Mouse (Mus musculus) thymus, postnatal 0 days (tissue): ENCODE measurements around the gene Lrrc10. TPM values are rescaled to one million over a fixed set of nuclear protein-coding genes. Genes with fewer than 3 reads are reported as not detected.
"Not testable (repeated sequence)": the region's sequence is repeated elsewhere in the genome, so short reads cannot be mapped to it uniquely, and the experiment has no call there.

Experiments used
- DNase-seq: peaks from one replicate; pipeline ENCODE4 v3.0.0-alpha.2; 2015; ENCODE audit warnings: low spot score
- polyA plus RNA-seq: library from polyadenylated mRNA; unstranded; fragments of >200 nt; fragmentation: Nextera tagmentation; extraction: Ambion mirVana; gene quantifications from 2 replicates; pipeline ENCODE4 v1.2.1, GENCODE M21; 2015

Lrrc10 gene
- polyA plus RNA-seq = not detected in 2 replicates

DNA sequence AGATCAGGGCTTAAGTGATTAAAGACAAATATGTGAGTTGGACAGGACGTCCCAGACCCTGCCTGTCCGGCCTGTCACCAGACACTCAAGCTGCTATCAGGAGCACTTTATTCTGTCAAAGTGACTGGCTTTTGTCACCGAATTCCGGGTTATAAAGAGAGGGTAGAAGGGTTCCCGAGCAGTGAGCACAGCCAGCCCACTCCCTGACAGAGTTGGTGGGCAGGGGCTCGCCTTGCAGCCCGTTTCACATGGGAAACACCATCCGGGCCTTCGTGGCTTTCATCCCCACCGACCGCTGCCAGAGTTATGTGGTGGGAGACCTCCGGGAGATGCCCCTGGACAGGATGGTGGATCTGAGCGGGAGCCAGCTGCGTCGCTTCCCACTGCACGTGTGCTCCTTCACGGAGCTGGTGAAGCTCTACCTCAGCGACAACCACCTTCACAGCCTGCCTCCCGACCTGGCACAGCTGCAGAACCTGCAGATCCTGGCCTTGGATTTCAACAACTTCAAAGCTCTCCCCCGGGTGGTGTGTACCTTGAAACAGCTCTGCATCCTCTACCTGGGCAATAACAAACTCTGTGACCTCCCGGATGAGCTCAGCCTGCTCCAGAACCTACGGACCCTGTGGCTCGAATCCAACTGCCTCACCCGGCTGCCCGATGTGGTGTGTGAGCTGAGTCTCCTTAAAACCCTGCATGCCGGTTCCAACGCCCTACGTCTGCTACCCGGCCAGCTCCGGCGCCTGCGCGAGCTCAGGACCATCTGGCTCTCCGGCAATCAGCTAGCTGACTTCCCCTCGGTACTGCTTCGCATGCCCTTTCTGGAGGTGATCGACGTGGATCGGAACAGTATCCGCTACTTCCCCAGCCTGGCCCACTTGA, at the start of gene Lrrc10:
Gene Lrrc10, plus strand, starts transcription at position 167 of the 882 bp plus-strand sequence.
- DNase-seq = no peak

DNA sequence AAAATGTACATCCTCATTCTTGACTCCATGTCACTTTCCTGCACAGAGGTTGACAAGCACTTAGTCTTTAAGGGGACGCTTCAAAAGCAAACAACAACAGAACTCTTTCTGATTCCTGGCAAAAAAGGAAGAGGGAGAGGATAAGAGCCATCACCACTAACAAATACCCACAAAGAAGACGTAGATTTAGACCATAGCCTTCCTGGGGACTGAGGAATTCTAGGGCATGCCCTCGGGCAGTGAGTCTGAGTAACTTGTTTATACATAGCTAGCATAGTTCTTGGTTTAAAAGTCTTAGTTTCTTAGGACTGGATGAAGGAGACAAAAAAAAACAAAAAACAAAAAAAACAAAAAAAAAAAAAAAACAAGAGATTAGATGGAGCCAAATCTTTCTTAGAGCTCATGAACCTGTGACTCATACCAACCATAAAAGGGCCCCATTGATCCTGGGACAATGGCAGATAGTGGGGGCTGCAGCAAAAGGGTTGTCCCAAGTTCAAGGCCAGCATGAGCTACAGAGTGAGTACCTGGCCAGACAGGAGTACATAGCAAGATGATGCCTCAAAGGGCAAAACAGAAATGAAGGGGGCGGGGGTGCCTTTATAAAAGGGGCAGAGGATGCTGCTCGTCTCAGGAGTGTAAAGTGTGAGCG, 49.4 kb upstream of the Lrrc10 start:
- no peak for DNase-seq

DNA sequence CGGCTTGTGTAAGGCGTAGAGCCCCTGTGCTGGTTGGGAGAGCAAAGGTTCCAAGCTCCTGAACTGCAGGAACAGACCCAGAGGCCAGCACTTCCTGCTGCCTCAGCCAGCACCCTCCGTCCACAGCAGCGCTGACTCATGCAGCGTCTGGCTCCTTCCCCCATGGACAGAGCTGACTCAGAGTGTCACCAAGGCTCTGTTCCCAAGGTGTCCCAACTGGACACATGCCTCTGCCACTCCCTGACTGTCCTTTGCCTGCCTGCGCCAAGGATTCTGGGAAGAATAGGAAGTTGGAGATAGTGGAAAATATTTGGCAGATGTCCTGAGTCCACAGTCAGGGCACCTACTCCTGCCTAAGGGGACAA, 48.9 kb upstream of the Lrrc10 start:
- DNase-seq = no peak

DNA sequence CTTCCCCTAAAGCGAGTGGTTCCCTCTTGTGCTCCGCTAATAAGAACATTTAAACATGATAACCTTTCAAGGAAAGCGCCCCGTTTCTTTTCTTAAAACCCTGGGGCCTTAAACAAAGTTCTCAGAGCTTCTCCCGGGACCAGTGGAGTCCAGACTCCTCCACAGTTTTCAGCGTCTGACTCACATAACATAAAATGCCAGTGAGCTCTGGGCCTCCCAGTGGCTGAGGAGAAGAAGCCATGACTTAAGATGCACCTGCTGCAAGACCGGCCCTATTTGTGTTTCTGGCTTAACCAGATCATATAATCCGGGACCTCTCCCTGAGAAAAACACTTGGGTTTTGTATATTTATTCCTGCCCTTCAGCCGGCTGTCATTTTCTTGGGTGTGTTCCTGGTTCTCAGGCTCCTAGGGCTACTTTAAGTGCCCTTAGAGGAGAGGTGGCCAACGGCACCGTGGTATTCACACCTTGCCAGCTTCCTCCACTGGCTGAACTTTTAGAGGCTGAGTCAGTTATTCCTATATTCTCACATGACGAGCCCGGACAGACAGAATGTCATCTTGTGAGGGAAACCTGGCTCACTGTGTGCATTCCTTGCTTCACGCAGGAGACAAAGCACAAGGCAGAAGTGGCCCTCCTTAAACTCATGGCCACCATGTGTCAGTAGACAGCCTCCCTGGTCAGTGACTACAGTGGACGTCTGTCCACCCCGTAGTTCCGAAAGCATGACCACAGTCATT, 46.3 kb upstream of the Lrrc10 start:
- DNase-seq = no peak

DNA sequence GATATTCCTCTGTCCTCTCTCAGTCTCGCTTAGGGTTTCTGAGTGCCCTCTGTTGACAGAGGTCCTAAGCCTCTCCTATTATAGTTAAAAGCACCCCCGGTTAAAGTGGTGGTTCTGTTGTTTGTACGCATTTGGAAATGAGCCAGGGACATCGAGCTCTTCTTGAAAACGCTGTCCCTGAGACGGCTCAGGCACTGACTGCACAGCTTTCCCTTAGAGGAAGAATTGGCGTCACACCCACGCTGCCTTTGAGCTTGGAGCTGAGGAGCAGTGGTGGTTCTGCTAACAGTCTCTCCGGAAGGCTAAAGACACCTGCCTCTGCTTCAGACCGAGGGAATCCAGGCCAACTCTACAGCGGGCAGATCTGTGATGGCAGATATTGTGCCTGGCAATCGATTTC, 44.2 kb upstream of the Lrrc10 start:
- DNase-seq = no peak

DNA sequence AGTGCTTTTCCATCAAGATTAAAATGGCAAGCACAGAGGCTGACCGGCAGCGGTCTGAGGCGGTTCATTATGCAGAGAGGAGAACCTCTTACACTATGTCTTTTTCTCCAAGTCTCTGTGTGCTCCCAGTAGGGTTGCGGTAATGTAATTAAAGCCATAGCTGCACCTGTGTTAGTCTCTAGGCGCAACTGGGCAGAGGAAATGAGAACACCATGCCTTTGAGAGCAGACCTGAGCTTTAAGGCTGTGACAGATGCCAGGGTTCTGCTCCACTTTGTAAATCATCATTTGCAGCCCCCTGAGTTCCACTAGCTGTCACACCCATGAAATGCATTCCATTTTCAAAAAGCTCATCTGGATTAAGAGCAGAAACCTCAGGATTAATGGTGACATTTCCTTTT, 40.4 kb upstream of the Lrrc10 start:
- DNase-seq = no peak

DNA sequence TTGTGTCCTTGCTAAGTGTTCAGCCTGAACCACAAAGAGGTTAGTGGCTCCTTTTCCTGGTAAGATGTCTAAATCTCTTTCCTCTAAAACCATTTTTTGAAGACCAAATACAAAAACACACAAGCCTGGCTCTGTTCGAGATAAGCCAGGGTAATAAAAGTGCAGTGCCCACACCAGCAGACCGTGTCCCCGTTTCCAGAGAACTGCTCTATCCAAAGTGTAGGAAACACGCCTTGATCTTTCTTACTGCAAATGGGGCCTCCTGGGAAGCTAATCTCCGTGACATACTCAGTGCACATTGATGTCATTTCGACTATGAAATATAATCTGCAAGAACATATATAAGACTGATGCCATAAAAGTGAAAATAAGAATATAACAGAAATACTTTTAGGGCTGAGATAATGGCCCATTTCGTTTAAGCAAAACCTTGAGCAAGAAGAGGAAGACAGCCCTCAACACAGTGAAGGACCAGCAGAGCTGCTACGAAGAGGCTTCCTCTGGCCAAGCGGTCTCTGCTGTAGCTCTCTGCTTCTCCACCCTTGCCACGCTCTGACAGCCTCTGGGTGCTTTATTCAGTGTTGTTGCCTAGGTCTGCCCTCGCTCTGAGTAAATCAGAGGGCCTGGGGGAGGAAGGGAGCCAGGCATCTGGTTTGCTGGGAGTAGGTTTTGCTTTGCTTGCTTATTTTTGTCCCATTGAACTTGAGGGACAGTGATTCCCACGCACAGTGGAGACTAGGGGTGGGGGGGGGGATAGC, 39.3 kb upstream of the Lrrc10 start:
- DNase-seq = no peak

DNA sequence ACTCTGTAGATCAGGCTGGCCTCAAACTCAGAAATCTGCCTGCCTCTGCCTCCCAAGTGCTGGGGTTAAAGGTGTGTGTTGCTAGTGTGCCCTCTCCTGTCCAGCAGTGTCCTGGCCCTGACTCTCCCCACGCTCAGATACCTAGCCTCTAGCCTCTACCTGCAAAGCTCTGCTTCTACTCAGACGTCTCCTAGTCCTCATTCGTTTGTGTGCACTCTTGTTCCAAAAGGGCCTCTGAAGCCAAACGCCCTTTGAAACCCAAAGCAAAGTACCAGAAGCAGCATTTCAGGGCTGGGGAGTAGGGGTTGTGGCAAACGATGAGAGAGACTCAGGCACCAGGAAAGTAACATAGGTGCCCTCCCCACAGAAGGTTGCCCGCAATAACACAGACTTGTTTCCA, 35.5 kb upstream of the Lrrc10 start:
- no peak for DNase-seq

DNA sequence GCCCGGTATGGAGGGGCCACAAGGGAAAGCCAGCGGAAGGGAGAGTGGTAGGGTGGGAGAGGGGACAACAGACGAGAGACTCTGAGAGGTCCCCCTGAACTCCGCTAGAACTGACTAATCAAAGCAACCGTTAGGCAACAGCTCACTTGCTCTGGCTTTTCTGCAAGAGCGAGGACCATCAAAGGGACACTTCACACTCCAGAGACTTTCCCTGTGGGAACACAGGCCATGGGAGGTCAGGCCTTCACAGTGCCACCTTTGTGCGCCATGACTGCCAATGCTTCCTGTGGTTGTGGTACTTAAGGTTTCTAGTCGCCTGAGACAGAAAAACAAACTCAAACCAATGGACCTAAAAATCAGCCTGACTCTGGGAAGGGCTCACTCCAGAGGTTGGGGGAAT, 34.1 kb upstream of the Lrrc10 start:
- no peak for DNase-seq

DNA sequence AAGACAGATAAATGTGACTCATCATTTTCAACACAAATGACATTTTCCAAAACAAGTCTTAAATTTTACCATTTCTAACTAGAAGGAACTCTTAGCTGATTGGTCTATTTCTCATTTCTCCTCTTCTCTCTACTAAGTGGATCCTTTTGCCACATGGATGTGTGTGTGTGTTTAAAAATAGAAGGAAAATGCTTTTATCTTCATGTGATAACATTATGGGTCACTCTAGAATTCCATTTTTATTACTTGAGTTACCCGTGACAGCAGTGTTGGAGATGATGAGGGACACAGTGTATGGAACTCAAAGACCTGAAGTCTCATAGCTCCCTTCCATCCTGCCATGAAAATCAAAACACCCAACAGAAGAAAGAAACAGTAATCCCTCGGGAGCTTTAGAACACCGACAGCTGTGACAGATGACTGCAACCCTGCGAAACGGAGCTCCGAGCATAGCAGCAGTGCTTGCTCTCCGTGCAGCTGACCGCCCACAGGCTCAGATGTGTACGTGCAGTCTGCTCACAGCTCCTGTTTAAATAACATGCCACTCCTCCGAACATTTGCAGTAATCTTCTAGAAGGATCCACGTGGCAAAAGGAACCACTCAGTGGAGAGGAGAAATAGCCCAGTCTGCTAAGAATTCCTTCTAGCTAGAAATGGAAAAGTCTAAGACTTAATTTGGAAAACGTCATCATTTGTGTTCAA, 31.3 kb upstream of the Lrrc10 start:
- DNase-seq = no peak

DNA sequence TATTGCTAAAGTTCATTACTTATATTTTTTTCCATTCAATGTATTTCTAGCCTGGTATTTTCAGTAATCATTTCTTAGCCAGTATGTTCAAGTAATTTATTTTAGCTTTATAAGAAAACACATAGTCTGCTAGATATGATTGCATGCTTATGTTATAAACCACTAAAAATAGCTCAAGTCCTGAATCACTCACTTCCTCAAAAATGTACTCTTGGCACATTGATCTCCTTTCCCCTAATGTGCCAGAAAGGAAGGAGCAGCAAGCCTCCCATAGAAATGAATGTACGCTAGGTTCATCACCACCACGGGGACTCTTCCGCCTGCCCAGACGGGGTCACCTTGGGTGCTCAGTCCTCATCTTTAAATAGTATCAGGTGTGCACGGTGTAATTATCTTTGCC, 30.6 kb upstream of the Lrrc10 start:
- no peak for DNase-seq

DNA sequence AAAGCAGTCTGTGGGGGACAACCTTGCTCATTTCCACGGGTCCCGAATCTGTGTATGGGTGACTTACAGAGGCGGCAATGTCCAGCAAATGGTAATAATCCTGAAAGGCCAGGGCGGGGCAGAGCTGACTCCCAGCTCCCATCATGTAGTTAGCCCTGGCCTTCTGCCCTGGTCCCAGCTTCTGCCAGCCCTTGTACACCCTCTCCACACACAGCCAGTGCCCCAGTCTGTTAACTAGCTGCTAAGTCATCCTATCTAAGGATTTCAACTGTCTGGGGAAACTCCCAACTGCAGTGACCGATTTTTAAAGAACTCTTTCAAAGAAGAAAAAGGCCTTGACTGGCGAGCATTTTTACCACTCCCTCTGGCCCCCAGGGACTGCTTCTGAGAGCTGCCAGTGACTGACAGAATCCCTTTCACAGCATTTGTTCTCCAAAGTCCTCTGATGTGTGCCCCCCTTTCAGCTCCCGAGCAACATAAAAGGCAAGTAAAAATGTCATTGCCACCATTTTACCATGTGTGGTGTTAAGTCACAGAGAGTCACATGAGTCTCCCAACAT, 26.8 kb upstream of the Lrrc10 start:
- no peak for DNase-seq

DNA sequence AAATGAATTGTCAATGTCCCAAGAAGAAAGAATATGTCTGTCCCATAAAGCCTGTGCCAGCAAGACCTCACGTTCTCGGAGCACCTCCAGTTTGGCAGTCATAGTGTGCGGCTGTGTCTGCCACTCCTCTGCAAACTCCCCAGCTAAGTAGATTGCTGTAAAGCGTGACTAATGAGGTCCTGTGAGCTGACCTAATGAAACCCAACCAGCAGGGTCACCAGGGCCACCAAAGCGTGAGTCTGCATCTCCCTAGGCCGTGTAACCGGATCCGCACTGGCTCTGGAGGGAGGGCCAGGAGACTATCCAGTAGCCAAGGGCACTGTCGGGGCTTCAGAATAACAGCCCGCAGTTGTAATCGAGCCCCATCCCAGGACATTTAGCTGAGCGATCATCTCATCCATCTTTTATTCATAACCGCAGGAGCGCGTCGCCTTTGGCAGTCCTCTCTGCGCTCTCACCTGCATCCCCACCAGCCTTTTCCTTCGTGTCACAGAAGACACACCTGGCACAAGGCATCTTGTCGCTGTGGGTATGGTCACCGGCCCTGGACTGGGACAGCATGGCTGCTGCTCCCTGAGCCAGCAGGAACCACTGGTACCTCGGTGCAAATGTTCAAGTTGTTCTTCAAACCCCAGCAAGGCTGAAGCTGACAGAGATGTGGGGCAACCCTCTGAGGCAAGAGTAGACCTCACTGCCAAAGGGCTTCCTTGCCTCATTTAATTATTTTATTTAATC, 24.0 kb upstream of the Lrrc10 start:
- DNase-seq = no peak

DNA sequence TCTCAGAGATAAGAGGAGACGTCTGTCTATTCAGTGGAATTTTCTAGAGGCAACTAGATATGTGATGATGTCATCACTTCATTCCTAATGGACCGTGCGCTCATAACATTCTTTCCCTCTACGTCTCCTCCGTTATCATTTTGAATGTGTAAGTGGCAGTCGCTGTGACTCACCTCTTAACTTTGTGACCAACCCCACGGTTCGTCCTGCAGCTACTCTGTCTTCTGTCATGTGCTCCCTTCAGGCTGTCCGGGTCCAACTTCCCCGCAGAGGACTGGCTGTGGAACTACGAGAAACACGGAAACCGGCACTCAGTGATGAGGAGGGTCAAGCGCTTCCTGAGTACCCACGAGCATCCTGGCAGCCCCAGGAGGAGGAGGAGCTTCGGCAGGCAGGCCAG, 21.4 kb upstream of the Lrrc10 start:
- no peak for DNase-seq

DNA sequence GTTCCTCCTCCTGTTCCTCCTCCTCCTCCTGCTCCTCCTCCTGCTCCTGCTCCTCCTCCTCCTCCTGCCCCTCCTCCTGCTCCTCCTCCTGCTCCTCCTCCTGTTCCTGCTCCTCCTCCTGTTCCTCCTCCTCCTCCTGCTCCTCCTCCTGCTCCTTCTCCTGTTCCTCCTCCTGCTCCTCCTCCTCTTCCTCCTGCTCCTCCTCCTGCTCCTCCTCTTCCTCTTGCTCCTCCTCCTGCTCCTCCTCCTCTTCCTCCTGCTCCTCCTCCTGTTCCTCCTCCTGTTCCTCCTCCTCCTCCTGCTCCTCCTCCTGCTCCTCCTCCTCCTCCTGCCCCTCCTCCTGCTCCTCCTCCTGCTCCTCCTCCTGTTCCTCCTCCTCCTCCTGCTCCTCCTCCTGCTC, 19.4 kb upstream of the Lrrc10 start:
- DNase-seq = not testable (repeated sequence)

DNA sequence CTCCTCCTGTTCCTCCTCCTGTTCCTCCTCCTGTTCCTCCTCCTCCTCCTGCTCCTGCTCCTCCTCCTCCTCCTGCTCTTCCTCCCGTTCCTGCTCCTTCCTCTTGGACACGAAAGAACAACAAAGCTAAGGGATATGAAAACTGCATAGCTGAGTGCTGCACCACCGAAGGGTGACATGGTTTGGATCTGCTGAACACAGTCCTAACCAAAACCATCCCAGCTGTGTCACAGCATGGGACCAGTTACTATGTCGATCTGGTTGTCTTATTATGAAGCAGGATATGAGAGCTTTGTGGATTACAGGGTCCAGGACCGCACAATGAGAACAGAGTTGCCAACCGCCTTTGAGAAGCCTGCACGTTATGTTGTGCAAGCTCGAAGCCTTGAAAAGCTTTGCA, 19.0 kb upstream of the Lrrc10 start:
- DNase-seq = no peak

DNA sequence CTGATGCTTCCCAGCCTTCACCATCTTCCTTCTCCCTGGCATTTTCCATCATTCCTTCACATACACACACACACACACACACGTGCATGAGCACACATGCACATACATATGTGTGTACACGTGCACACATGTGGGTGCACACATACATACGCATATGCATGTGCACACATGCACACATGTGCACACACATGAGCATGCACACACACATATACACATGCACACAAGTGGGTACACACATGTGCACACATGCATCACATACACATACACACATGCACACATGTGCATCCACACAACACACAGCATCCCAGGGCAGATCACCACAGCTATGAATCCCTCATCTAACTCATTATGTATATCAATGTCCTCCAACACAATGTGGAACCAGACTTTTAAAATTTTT, 14.0 kb upstream of the Lrrc10 start:
- no peak for DNase-seq

DNA sequence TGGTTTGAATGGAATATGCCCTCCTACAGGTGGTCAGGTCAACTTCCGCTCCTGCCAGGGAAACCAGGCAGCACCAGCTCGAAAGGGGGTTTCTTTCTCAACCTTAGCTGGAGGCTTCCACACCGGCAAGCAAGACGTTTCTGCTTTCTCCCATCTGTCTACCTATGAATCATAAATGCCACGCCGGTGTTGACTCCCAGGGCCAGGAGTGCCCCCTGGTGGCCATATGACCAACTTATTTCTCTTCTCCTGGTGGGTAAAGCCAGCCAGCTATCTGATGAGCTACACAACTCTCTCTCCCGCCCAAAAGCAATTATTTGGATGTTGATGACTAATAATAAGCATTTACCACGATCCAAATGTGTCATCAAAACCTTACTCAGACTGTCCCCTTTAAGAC, 11.4 kb upstream of the Lrrc10 start:
- DNase-seq = peak; percentile 82

DNA sequence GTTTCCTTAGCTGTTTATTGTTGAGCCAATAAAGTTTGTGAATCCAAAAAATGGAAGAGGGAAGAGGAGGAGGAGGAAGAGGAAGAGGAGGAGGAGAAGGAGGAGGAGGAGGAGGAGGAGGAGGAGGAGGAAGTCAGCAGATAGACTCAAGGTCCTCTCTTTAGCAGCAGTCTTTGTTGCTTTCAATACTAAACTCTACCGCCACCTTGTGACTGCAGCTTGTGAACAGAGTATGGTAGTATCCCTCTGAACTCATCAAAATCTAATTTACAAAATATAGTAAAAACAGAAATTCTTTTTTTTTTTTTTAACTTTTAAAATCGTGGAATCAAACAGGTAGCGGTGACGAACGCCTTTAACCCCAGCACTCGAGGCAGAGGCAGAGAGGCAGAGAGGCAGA, 4.8 kb upstream of the Lrrc10 start:
- DNase-seq = no peak

DNA sequence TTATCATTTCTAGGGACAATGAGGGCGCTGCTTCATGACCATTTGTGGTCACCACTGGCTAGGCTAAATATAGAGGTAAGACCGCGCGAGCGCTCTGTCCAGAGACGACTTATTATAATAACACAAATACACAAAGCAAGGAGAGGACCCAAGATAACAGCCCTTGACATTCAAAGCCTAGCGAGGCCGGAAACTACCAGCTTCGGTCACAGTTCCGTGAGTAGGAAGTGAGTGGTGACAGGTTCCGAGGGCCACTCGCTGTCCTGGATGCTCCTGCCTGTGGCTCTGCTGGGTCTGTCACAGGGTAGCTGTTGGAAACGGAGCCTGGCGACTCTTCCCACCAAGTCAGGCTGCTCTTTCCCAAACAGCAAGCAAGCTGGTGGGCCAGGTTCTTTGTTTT, 2.8 kb upstream of the Lrrc10 start:
- no peak for DNase-seq
